Mouse (Mus musculus) hematopoietic stem cell, adult 5-6 weeks (primary cell): ENCODE results near the gene Ugp2. TPM values are rescaled to one million over a fixed set of nuclear protein-coding genes. Genes with fewer than 3 reads are reported as not detected.

ENCODE experiments used
- ATAC-seq, 2 experiments: fragments of 125-278 bp in 1 of 2; replicated peaks in 1 of 2; 2 replicates each; pipeline ENCODE4 v1.8.0; 2016 to 2017; ENCODE audit warnings: inconsistent platforms in 2 of 2, mild to moderate bottlenecking in 2 of 2, moderate number of reproducible peaks in 2 of 2, low read depth in 1 of 2, moderate TSS enrichment in 1 of 2; ENCODE audit not compliant: low FRiP score in 2 of 2, poor library complexity in 2 of 2, severe bottlenecking in 2 of 2, insufficient read depth in 1 of 2, low TSS enrichment in 1 of 2
- total RNA-seq: library from RNA; stranded (forward); fragments of 172-1452, 232-1000 nt; gene quantifications from 2 replicates; pipeline ENCODE4 v1.2.3, GENCODE M21; 2017

Ugp2 gene
- total RNA-seq, 1 experiment from 2014 or later: 52.4 TPM

GRCm38 (mm10) chr11:21286391-21286790, 84.6 kb downstream of the Ugp2 start:
- ATAC-seq: no peak

- no peak for ATAC-seq
These were observed 94.8 kb downstream of the Ugp2 start for GRCm38 (mm10) chr11:21276151-21276550.

Other genes starting within 250 kb of the Ugp2 start
- 83.7 and 95.5 TPM in 2 replicates for gene Vps54, start 131.9 kb downstream of the Ugp2 start, total RNA-seq
- gene Wdpcp, start 201.0 kb upstream of the Ugp2 start, total RNA-seq: 12.5 TPM in 2 replicates
- gene Mdh1, start 201.2 kb upstream of the Ugp2 start, total RNA-seq: 99.2 and 183 TPM in 2 replicates